Mouse (Mus musculus): ENCODE measurements around the gene Fgd1. TPM values are rescaled to one million over a fixed set of nuclear protein-coding genes. Genes with fewer than 3 reads are reported as not detected.

Fgd1 gene
- polyA plus RNA-seq, 1 experiment from 2014 or later = 11.5 TPM

- 11% methylated on average over 7 of the region's 7 CpGs for WGBS
- H3K27me3 ChIP-seq (ENCODE audit: control insufficient read depth, insufficient read depth, low read length) = no peaks in the 10 kb centered on the region
- no peak overlapping the region for H3K4me2 ChIP-seq (ENCODE audit: low read depth)
- ATAC-seq (ENCODE audit: insufficient read depth, low FRiP score, low TSS enrichment) = no peak
- H3K4me1 ChIP-seq (ENCODE audit: control insufficient read depth, insufficient read depth, low read length) = no peaks in the 10 kb centered on the region
- DNase-seq (ENCODE audit: low spot score) = peak; percentile 10
- no peak overlapping the region for H3K4me3 ChIP-seq (ENCODE audit: low read depth, low read length)
- no peak overlapping the region for H3K9ac ChIP-seq (ENCODE audit: low read length)
- H3K36me3 ChIP-seq (ENCODE audit: control insufficient read depth, insufficient read depth, low read length) = no peaks in the 10 kb centered on the region
- H3K9me3 ChIP-seq (ENCODE audit: control insufficient read depth, low read length) = no peaks in the 10 kb centered on the region
- H3K27ac ChIP-seq (ENCODE audit: low read depth, low read length) = no peak overlapping the region
Measured at GRCm38 (mm10) chrX:151116795-151117194, 70.8 kb downstream of the Fgd1 start.

DNA sequence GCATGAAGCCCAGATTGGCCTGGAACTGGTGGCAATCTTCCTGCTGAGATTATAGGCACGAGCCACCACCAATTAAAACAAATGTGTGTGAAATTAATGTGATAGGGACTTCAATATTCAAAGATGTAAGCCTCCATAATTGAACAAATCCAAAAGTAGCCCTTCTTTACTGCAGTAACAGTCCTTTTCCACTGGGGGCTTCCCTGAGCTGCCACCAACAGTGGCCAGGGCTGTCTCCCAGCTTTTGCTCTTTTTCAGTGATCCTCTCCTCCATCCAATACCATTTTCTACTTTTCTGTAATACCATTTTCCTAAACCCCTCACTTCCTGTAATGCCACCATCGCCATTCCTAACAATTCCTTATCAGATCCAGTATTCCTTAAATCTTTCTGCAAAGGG is 71.5 kb downstream of the Fgd1 start:
- H3K9ac ChIP-seq (ENCODE audit: low read length) = no peak overlapping the region
- H3K4me2 ChIP-seq (ENCODE audit: low read depth) = no peak overlapping the region
- DNase-seq (ENCODE audit: low spot score) (peak; percentile 11), ATAC-seq (ENCODE audit: insufficient read depth, low FRiP score, low TSS enrichment) (no peak)
- H3K9me3 ChIP-seq (ENCODE audit: control insufficient read depth, low read length) = no peaks in the 10 kb centered on the region
- no peaks in the 10 kb centered on the region for H3K4me1 ChIP-seq (ENCODE audit: control insufficient read depth, insufficient read depth, low read length)
- H3K27me3 ChIP-seq (ENCODE audit: control insufficient read depth, insufficient read depth, low read length) = no peaks in the 10 kb centered on the region
- no peaks in the 10 kb centered on the region for H3K36me3 ChIP-seq (ENCODE audit: control insufficient read depth, insufficient read depth, low read length)
- H3K27ac ChIP-seq (ENCODE audit: low read depth, low read length) = no peak overlapping the region
- WGBS = 15% methylated on average over 2 of the region's 2 CpGs
- H3K4me3 ChIP-seq (ENCODE audit: low read depth, low read length) = no peak overlapping the region

GRCm38 (mm10) chrX:151123933-151124332 is 78.0 kb downstream of the Fgd1 start:
- H3K4me2 ChIP-seq (ENCODE audit: low read depth) = no peak overlapping the region
- DNase-seq (ENCODE audit: low spot score) = no peak
- no peaks in the 10 kb centered on the region for H3K4me1 ChIP-seq (ENCODE audit: control insufficient read depth, insufficient read depth, low read length)
- 69% methylated on average over 2 of the region's 2 CpGs for WGBS
- H3K27me3 ChIP-seq (ENCODE audit: control insufficient read depth, insufficient read depth, low read length) = no peaks in the 10 kb centered on the region
- ATAC-seq (ENCODE audit: insufficient read depth, low FRiP score, low TSS enrichment) = no peak
- H3K36me3 ChIP-seq (ENCODE audit: control insufficient read depth, insufficient read depth, low read length) = no peaks in the 10 kb centered on the region
- no peak overlapping the region for H3K9ac ChIP-seq (ENCODE audit: low read length)
- no peak overlapping the region for H3K27ac ChIP-seq (ENCODE audit: low read depth, low read length)
- H3K4me3 ChIP-seq (ENCODE audit: low read depth, low read length) = no peak overlapping the region
- H3K9me3 ChIP-seq (ENCODE audit: control insufficient read depth, low read length) = no peaks in the 10 kb centered on the region

GRCm38 (mm10) chrX:151130493-151130892 is 84.5 kb downstream of the Fgd1 start:
- ATAC-seq (ENCODE audit: insufficient read depth, low FRiP score, low TSS enrichment) (no peak), DNase-seq (ENCODE audit: low spot score) (no peak)
- Histone ChIP-seq H3K36me3 (ENCODE audit: control insufficient read depth, insufficient read depth, low read length) (no peaks in the 10 kb centered on the region), H3K9ac (ENCODE audit: low read length) (no peak overlapping the region), H3K4me2 (ENCODE audit: low read depth) (no peak overlapping the region), H3K27ac (ENCODE audit: low read depth, low read length) (no peak overlapping the region), H3K4me1 (ENCODE audit: control insufficient read depth, insufficient read depth, low read length) (no peaks in the 10 kb centered on the region), H3K4me3 (ENCODE audit: low read depth, low read length) (no peak overlapping the region), H3K9me3 (ENCODE audit: control insufficient read depth, low read length) (no peaks in the 10 kb centered on the region), H3K27me3 (ENCODE audit: control insufficient read depth, insufficient read depth, low read length) (no peaks in the 10 kb centered on the region)
- WGBS = 80% methylated on average over 3 of the region's 3 CpGs

DNA sequence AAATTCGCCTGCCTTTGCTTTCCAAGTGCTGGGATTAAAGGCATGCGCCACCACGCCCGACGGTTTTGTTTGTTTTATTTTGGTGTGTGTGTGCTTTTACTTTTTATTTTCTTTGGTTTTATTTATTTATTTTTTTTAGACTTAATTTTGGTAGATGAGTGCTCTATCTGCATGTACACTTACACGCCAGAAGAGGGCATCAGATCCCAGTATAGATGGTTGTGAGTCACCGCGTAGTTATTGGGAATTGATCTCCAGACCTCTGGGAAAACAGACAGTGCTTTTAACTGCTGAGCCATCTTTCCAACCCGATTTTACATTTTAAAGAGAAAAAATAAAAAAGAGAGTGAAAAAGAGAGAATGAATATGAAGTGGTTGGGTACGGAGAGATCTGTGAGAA is 86.8 kb downstream of the Fgd1 start:
- Histone ChIP-seq H3K36me3 (ENCODE audit: control insufficient read depth, insufficient read depth, low read length) (no peaks in the 10 kb centered on the region), H3K27me3 (ENCODE audit: control insufficient read depth, insufficient read depth, low read length) (no peaks in the 10 kb centered on the region), H3K27ac (ENCODE audit: low read depth, low read length) (no peak overlapping the region), H3K4me2 (ENCODE audit: low read depth) (no peak overlapping the region), H3K9ac (ENCODE audit: low read length) (no peak overlapping the region), H3K4me3 (ENCODE audit: low read depth, low read length) (no peak overlapping the region), H3K4me1 (ENCODE audit: control insufficient read depth, insufficient read depth, low read length) (no peaks in the 10 kb centered on the region), H3K9me3 (ENCODE audit: control insufficient read depth, low read length) (no peaks in the 10 kb centered on the region)
- ATAC-seq (ENCODE audit: insufficient read depth, low FRiP score, low TSS enrichment) (no peak), DNase-seq (ENCODE audit: low spot score) (peak; percentile 10)
- 33% methylated on average over 10 of the region's 10 CpGs for WGBS

Other genes with a start within 250 kb of the Fgd1 start
- gene Maged2, start 231.8 kb upstream of the Fgd1 start, polyA plus RNA-seq (2014; fragmentation: Nextera tagmentation; extraction: Ambion mirVana) = 381 and 400 TPM in 2 replicates
- gene Gnl3l, start 28.8 kb upstream of the Fgd1 start, polyA plus RNA-seq (2014; fragmentation: Nextera tagmentation; extraction: Ambion mirVana) = 44.3 and 49.8 TPM in 2 replicates
- gene Tsr2, start 50.4 kb downstream of the Fgd1 start, polyA plus RNA-seq (2014; fragmentation: Nextera tagmentation; extraction: Ambion mirVana) = 44.8 and 47.9 TPM in 2 replicates
- 13.7 and 15.1 TPM in 2 replicates for gene Wnk3, start 151.9 kb downstream of the Fgd1 start, polyA plus RNA-seq (2014; fragmentation: Nextera tagmentation; extraction: Ambion mirVana)